Mouse (Mus musculus) embryonic fibroblast, embryonic 13.5 days (primary cell): ENCODE results near the gene Olfr750.

Experiments used
- CTCF ChIP-seq: IDR thresholded peaks from 2 replicates; pipeline ENCODE4 v1.5.1; 2011; ENCODE audit warnings: mild to moderate bottlenecking, control low read depth, low read length, moderate library complexity, borderline replicate concordance; ENCODE audit not compliant: insufficient read depth
- POLR2A ChIP-seq: IDR thresholded peaks from 2 replicates; pipeline ENCODE4 v1.6.1; 2011; ENCODE audit warnings: low read depth, mild to moderate bottlenecking, control low read depth, low read length, moderate library complexity

- TF ChIP-seq POLR2A, result no peak
- TF ChIP-seq CTCF, result no peak
Measured at GRCm38 (mm10) chr14:51027387-51028155, 46.7 kb downstream of the Olfr750 start.
